Mouse (Mus musculus) forelimb bud, embryonic 11.5 days (tissue): ENCODE measurements around the gene Cwc25.

ENCODE experiments used
- DNase-seq: peaks from one replicate; pipeline ENCODE4 v3.0.0-alpha.2; 2012; ENCODE audit warnings: low read depth, low spot score

Cwc25 gene

GRCm38 (mm10) chr11:97700746-97701580 lies 65.4 kb downstream of the Cwc25 start:
- peak; percentile 23 for DNase-seq

- DNase-seq, result no peak
Measured at GRCm38 (mm10) chr11:97700003-97700745, 66.2 kb downstream of the Cwc25 start, which contains the start of gene Pcgf2. TSS of gene Pcgf2 (minus strand) at chr11:97700497.

- peak; percentile 95 for DNase-seq
Measured at GRCm38 (mm10) chr11:97699626-97700002, 66.7 kb downstream of the Cwc25 start.

GRCm38 (mm10) chr11:97698741-97699611 lies 67.4 kb downstream of the Cwc25 start:
- DNase-seq, result peak; percentile 74

GRCm38 (mm10) chr11:97697891-97698529 lies 68.3 kb downstream of the Cwc25 start:
- DNase-seq, result peak; percentile 44

GRCm38 (mm10) chr11:97697199-97697890 lies 69.0 kb downstream of the Cwc25 start:
- no peak for DNase-seq

- DNase-seq, result no peak
Measured at GRCm38 (mm10) chr11:97696669-97697068, 69.7 kb downstream of the Cwc25 start.

- no peak for DNase-seq
Measured at GRCm38 (mm10) chr11:97695712-97696401, 70.5 kb downstream of the Cwc25 start.
